Mouse (Mus musculus) lung, postnatal 25 days (tissue): ENCODE measurements around the gene Atp8a2.
A peak's percentile ranks its signal among the peaks of the same experiment; 100 is the strongest.

Experiments
- DNase-seq: peaks from one replicate; pipeline ENCODE4 v3.0.0; 2022; ENCODE audit warnings: low spot score

Atp8a2 gene

DNA sequence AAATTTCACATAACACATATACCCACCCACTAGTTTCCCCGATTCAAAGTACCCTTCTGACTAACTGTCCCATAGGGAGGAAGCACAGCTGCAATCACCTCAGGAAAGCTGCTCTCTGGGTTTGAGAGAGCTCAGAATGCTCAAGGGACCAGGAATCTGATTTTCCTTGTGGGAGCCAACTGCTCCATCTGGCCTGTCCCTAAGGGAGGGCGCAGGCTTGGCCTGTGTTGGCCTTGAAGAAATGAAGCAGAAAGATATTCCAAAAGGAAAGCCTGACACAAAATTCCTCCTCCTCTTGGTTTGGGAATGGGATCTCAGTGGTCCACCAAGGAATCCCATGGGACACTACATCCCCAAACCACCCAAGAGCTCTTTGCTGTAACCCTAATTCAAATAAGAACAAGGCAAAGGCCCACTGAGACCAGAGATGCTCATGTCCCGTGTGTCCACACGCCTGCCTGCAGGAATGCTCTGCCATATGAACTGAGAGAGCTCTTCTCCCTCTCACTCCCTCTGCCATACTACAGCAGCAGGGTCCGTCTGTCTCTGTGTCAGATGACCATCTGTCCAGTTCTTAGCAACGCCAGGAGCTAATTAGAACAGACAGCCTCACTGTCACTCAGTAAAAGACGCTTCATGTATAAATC lies 293.4 kb downstream of the Atp8a2 start:
- no peak for DNase-seq

DNA sequence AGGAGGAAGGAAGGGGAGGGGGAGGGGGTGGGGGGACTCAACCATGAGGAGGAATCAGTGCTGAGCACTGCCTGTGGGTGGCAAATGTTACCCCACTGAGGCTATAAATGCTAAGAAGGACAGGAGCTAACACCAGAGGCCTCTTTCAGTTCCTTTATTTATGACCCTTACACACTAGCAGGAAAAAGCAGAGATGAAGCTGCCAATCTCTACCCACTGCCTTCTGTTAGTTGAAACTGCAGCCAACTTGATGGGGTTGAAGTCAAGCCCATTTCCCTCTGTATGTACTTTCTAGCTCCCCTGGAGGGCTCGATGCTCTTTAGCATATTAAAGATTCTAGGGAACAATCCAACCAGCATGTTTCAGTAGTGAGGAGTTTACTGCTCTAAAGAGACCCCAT lies 303.0 kb downstream of the Atp8a2 start:
- no peak for DNase-seq

DNA sequence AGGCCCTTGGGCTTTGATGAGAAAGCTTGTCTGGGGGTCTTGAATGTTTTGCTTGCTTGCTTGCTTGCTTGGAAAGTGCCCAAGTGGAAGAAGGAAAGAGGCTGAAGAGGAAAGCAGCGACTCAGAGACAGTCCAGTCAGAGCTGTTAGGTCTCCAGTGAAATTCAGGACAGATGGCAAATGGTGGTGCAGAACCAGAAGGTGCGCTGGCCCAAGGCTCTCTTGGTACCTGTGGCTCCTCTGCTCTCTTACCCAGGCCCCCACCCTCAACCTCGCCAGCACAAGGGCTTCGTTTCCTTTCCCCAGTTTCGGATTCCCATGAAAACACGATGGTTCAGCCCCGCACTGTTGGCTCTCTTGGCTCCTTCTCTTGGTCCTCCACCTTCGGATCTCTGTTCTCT lies 304.9 kb downstream of the Atp8a2 start:
- no peak for DNase-seq

DNA sequence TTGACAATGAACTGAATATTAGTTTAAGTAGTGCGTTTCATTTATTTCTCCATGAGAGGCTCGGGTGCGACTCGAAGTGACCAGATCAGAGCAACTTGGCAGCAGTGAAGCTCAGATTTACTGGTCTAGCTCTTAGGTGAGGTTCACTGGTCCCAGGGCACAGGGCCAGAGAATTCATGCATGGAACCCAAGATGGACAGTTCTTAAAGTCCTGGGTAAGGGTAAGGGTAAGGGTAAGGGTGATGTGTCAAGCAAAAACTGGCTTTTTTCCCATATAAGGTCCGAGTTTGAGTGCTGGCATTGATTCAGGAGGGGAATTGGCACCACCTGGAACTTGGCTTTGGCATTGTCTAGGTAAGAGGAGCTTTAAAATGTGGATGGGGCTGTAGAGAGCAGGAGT lies 305.5 kb downstream of the Atp8a2 start:
- DNase-seq: no peak

DNA sequence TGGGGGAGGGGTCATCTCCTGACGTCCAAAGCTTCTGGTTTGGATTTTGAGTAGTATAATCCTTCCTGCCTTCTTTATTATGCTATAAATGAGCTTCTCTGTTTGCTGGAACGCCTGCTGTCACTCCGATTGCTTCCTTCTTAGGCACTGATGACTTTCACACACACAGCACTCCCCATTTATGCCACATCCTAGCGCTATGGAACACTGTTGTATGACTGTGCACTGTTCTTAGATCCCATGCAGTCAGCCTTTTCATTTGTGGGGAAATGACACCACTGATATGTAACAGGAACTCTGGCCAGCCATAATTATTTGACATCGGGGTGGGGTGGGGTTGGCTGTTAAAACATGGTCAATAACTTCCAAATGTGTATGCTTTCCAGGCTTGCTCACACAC lies 306.2 kb downstream of the Atp8a2 start:
- DNase-seq: no peak

DNA sequence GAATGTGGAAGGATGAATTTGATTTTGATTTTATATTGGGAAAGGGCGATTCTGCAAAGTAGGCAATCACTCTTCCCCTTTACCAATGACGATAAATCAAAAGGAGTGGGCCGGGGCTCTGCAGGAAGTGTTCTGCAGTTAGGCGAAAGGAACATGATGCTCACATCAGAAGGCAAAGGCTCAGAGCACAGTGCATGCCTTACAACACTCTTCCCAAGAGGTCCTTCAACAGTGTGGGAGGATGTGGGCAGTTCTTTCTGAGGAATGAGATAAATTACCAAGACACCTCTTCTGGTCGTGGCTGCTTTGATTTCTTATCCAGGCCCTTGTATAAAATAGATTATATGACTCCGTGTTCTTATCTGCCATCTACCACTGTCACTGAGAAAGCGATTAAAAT lies 306.9 kb downstream of the Atp8a2 start:
- DNase-seq: no peak

DNA sequence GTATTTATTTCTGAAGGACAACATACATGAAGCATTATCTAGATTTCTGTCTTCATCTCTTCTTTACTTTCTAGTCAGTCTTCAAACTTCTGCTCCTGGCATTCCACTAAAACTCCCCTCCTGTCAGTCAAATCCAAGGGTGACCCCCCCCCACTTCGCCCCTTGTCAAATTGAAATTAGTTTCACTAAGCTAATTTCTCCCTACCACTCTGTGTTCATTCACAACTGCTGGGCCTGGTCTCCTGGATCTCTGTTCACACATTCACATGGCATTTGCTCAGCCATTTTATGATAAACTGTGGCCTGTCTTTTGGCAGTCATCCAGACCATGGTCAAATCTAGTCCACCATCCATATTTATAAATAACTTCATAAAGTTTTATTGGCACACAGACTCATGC lies 308.5 kb downstream of the Atp8a2 start:
- DNase-seq: no peak

DNA sequence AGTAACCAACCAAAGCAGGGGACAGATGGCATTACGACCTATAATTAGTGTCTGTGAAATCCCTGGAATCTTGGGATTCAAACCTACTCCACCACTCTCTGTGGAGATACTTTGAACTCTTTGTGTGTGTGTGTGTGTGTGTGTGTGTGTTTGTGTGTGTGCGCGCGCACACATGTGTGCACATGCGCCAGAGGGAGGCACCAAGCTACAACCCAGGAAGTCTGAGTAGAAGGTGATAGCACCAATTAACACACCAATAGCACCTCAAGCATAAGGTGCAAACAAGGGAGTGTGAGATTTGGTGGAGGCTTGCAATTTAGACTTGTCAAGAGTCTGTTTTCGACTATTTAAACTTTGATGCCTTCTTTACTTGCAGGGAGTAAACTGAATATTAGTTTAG lies 308.9 kb downstream of the Atp8a2 start:
- no peak for DNase-seq

DNA sequence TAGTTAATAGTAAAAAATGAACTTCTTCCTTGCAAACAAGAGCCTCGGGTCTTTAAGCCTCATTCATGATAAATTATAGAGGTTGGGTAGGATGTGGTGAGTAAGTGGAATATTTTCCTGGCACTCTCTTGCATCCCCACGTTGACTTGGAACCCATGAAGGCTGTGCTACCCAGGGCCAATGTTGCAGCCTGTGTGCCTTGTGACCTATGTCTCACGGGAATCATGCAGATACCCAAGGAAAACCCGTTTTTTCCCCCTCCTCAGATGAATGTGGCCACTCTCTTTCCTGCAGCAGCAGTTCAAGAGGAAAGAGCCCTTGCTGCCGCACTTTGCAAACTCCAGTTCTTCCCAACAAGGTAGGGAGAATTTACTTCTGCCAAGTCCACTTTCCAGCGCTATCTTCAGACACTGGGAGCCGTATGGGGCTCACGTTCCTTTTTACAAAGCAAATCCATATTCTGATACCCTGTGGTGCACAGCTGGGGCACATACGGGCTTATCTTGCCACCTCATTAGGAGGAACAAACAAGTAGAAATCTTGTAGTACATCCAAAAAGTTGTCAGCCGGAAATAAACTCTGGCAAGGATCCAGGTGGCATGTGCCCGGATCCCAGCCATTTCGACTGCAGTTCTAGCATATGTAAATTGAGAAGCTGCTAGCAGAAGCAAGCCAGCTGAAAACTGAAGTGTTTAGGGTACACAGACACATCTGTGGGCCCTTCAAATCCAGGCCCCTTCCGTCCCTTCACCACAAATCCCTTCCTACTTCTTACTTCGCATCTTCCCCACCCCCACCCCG lies 309.7 kb downstream of the Atp8a2 start:
- peak; percentile 42 for DNase-seq

DNA sequence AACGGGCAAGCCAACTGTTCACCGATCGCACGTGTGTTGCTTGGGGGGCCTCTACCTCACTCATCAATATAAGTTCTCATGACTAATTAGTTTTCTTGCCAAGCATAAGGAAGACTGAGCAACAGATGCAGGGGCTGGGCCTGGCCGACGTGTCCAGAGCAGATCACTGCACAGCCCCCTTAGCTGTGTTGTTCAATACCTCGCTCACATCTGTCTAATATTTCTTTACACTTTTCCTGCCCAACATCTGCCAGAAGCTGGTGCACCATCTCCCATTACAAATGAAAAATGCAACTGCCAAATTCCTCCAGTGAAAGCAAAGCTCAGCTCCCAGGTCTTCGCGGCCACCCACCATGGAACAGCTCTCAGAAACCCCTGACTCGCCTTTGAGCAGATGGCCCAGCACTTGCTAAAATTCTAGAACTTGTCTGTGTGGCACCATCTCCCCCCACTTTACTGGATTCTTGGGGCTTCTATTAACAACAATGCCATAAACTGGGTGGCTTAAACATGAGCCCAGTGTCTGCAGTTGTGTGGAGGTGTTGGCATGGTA lies 313.4 kb downstream of the Atp8a2 start:
- DNase-seq: no peak

DNA sequence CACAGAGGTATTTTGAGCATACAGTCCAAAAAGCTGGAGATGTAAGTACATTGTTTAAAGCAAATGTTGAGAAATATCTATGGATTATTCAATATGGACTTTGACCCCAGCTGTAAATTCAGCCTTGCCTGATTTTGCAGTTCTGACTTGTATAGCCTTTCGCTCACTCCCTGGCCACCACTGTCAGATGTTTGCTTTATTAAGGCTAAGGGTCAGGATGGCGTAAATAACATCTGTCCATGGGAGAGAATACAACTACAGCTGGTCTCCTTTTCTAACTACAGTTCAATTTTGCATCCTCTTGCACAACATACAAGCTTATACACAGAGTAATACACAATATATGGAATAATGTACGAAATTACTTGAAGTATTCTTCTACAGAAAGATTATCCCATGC lies 316.1 kb downstream of the Atp8a2 start:
- peak; percentile 1 for DNase-seq

DNA sequence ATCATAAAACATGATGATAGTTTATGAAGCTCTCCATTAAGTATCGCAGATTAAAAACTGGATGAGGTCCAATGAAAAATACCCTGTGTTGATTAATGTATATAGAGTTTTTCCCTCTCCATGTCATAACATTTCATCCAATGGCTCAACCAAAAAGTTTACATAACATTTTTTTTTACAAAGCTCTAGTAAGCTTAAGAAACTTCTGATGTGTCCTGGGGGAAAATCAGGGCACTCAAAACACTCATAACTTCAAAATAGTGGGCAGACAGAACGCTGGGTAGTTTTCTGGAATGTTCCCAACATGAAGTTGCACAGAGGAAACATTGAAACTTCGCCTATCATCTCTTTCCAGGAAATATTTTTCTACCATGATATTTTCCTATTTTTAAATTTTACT lies 318.7 kb downstream of the Atp8a2 start:
- peak; percentile 1 for DNase-seq

DNA sequence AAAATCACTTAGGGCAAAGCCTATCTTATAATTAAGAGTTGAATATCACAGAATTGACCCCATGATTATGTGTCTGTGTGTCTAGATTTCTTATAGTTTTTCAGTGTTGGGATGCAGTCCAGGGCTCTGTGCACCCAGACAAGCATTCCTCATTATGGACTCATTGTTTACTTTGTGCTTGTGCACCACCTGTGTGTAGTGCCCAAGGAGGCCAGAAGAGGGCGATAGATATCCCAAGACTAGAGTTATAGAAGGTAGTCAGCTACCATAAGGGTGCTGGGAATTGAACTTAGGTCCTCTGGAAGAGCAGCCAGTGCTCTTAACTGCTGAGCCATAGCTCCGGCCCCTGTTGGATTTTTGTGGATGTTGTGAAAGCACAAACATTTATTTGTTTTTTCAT lies 320.5 kb downstream of the Atp8a2 start:
- no peak for DNase-seq

DNA sequence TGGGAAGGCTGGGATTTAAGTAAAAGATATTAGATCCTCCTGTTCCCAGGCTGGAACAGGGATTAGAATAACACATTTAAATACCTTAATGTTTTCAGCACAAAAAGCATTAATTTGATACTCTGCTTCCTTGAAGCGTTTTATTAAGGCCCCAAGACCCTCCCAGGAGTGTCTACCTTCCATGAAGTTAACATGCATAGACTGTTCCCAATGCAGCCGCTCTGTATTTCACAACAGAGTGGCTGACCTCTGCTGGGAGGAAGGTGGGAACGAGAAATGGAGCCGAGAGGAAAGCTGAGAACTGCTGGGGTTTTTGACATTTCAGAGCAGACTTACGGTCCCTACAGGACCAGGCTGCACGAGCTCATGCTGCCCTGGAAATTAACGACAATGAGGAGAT lies 328.6 kb downstream of the Atp8a2 start:
- no peak for DNase-seq

DNA sequence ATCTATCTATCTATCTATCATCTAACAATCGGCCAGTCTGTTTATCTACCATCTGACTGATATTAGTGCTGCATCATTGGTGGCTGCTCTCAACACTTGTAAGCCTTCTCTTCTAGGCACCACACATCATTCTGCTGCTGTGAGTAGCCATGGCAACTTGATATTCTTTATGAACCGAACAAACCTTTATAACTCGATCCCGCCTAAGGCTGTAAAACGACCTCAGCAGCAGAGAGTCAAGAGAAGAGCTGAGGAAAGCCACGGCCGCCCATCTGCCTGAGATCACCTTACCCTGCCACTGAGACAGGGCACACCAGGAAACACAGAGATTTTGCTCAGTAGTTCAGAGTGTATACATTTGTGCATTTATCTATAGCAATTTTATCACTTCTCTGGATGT lies 329.2 kb downstream of the Atp8a2 start:
- no peak for DNase-seq

DNA sequence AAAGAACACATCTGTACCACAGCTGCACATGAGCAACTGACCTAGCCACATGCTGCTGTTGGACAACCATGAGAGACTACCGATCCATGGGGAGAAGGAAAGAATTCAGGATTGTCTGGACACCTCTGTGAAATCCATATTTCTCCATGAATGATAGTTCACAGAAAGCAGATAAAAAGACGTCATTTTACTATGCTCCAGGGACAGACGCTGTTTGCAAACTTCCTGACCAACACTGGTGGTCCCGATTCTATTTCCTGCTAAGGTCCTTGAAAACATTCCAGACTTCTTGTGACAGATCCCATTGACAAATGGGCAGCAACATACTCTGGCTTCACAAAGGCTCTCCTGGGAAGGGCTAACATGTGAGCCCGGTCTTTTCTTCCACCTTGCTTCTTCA lies 331.0 kb downstream of the Atp8a2 start:
- no peak for DNase-seq

DNA sequence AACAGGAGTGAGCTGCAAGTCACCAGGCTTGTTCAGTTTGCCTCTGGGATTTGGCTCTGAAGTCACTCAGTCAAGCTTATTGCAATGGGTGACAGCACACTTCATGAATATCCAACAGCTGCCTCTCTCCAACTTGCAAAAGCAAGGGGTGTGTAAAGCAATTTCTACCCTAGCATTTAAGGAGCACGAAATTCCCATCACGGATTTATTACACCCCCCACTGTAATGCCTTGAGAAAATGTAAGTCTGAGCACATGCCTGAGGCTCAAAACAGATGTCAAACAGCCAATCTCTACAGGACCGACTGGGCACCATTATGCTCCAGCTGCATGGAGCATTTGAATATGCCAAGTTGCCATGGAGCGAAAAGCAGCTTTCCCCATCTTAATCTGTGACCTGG lies 334.6 kb downstream of the Atp8a2 start:
- no peak for DNase-seq

DNA sequence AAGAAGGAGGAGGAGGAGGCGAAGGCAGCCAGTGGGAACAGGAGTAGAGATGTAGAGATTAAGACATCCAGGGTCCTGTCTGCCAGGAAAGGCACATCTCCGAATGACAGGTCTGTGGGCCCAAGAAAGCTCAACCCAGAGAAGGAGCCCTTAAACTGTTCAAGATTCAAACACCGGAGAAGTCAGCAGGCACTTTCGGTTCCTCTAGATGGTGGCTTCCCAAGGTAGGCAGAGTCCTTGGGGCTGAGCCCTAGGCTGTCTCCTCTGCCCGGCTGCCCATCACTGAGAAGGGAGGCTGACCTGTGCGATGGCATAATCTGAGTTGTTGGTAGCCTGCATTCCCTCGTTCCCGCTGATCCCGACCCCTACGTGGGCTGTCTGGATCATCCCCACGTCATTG lies 337.1 kb downstream of the Atp8a2 start:
- no peak for DNase-seq

DNA sequence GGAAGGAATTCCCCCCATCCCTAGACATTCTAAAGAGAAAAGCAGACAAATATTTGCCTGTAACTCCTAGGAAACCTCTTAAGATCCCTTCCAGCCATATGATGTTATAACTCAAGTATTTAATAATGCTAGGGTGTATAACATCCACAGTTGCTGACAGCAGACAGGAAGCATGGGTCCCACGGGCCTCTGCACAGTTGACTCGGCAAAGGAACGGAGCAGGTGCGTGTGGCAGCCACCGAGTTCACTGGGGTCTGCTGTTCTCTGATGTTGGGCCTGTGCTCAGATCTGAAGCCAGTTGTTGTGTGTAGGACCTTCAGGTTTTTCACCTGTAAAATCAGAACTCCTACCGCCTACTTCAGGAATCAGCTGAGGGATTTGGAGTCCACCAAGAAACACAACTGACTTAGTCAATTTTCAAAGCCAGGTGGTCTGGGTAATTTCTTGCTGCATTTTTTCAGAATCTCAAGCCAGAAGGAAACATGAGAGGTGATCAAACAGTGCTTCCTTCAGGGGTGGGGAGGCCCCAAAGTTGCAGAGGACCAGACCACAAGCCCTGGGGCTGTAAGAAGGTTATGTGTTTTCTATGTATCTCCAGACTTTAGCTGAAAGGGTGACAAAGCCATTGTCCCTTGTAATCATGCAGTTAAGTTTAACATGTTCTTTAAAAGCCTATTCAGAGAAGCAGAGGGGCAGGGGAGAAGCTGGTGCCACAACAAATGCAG lies 338.3 kb downstream of the Atp8a2 start:
- no peak for DNase-seq

DNA sequence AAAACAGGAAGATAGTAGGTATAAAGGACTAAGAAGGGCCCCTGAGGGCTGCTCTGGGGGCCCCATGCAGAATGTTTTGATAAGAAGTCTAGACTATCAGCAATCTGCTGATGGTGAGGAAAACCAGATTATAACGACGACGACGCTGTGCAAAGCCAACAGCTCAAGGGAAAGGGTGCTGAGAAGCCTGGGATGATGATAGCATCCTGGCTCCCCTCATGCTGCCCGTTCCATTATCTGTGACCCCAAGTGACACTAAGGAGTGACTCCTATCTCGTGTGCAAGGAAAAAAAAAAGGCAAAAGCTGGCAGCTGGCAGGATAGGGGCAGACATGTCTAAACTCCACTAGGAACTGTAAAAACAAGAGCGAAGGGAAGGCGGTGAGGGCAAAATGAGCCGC lies 343.8 kb downstream of the Atp8a2 start:
- no peak for DNase-seq

DNA sequence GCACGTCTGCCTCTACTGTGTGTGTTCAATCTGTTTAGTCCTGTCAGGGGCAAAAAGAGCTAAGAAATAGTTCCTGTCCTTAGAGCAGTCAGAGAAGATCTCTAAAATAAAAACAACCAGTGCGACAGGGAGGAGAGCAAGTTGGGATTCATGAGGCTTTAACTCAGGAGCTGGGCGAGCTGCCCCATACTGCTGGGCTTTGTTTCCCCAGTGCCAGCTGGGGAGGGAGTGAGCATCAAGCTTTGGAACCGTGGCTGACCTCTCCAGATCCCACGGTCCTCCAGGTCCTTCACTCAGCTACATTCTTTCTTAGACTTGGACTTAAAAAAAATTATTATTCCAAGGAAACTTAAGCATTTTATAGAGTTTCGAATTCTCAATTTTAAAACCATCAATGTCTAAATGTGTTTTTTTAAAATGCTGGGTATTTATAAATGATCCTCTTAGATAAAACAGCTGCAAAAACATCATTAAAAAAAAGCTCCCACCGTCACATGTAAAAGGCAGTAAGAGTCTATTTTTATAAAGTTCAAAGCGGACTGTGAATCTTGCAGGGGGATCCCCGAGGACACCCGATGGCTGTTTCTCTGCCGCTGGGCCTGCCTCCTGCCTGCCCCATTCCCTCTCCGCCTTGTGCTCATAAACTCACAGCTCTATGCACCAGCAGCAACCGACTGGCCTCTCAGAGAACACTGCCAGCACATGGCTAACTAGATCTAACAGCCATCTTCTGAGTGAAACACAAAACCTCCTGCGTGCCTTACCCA lies 350.2 kb downstream of the Atp8a2 start:
- DNase-seq: no peak

DNA sequence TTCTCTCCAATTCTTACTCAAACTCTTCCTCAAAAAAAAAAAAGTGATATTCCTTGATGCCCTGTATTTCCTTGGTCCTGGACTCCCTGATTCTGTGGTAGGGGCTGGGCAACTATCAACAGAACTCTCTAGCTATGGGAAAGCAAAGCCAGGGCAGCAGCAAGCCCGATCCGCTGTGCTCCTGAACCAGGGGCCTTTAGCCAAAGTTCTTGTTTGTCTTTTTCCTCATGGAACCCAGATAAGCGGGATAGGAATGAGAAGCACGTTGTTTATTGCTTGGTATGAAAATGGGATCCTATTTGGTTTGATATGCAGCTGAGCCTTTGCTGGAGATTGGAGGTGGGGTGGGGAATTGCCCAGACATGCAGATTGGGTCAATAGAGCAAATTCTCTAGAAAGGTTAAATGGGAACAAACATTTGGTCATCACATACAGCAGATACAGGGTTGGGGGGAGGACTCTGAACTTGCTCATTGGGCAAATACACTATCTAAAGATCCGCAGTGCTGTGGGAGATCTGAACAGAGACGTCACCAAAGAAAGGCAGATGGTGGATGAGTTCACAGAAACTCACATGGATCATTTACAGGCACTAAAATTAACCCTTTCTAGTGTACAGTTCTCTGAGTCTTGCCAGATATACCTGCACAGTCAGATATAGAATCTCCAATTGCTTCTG lies 353.6 kb downstream of the Atp8a2 start:
- DNase-seq: peak; percentile 28
